Mouse (Mus musculus) megakaryocyte, embryonic 14.5 days (primary cell): ENCODE measurements at regions not wholly inside any gene's neighbourhood (a gene's known extent, or its start where the extent isn't known, plus 50 kb on each side); places are given as distances from the start of the nearest gene placed in this dataset.
"Not testable (repeated sequence)": the region's sequence is repeated elsewhere in the genome, so short reads cannot be mapped to it uniquely, and the experiment has no call there.

Source experiments
- H3K27me3 ChIP-seq: replicated peaks from 2 replicates; pipeline ENCODE3; 2012; ENCODE audit warnings: inconsistent platforms
- H3K36me3 ChIP-seq: replicated peaks from 2 replicates; pipeline ENCODE3; 2012; ENCODE audit warnings: low read length, inconsistent platforms, mixed read lengths
- H3K4me1 ChIP-seq: 2 replicates; pipeline ENCODE4 v1.6.1; 2012; ENCODE audit warnings: inconsistent platforms
- H3K4me3 ChIP-seq: replicated peaks from 2 replicates; pipeline ENCODE3; 2012; ENCODE audit warnings: moderate library complexity, mild to moderate bottlenecking, inconsistent platforms
- H3K9me3 ChIP-seq: 2 replicates; pipeline ENCODE4 v1.6.1; 2012; ENCODE audit warnings: inconsistent platforms
- FLI1 ChIP-seq: IDR thresholded peaks from 2 replicates; pipeline ENCODE4 v1.6.1; 2012; ENCODE audit warnings: low read length, inconsistent platforms, mixed read lengths
- GATA1 ChIP-seq: IDR thresholded peaks from 3 replicates; pipeline ENCODE4 v1.6.1; 2012; ENCODE audit warnings: mixed read lengths, low read length, inconsistent platforms, borderline replicate concordance

DNA sequence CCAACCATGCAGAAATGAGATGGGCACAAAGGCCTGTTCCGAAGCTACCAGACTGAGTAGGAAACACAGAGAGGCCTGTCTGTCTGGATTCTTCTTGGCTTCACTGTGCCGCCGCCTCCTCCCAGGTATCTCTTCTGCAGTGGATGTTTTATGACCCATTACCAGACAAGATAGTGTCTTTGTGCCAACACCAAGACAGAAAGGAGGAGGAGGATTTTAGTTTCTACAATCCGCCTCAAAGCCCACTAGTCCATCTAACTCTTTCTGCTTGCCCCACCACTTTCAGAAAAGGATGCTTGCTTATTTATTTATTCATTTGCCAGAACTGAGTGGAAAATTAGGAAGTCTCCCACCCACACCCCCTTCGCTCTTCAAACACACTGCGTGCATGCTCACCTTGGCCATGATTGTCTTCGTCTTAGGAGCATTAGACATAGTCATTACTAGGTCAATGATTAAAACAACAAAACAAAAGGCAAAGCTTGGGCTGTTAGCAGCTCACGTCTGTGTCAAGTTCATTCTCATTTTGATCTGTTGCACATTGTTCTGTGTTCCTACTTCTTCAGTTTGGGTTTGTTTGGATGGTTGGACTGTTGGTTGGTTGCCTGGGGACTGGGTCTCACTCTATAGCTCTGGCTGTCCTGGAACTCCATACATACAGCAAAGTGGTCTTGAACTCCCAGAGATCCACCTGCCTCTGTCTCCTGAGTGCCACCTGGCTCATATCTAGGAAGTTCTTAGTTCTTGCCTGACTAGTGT is 61.7 kb upstream of the Cpm start:
- peaks cover 32% of the 10 kb centered on the region for H3K27me3 ChIP-seq
- H3K4me3 ChIP-seq: no peak overlapping the region
- no peak for TF ChIP-seq FLI1
- no peak for TF ChIP-seq GATA1
- peaks cover 29% of the 10 kb centered on the region for H3K9me3 ChIP-seq
- no peaks in the 10 kb centered on the region for H3K36me3 ChIP-seq
- H3K4me1 ChIP-seq: peaks cover 9% of the 10 kb centered on the region

GRCm38 (mm10) chr10:117566648-117567378 is 62.5 kb upstream of the Cpm start:
- Histone ChIP-seq H3K9me3 (peaks cover 29% of the 10 kb centered on the region), H3K36me3 (no peaks in the 10 kb centered on the region), H3K4me1 (peaks cover 9% of the 10 kb centered on the region), H3K27me3 (peaks cover 24% of the 10 kb centered on the region), H3K4me3 (no peak overlapping the region)
- no peak for TF ChIP-seq GATA1
- TF ChIP-seq FLI1: no peak

DNA sequence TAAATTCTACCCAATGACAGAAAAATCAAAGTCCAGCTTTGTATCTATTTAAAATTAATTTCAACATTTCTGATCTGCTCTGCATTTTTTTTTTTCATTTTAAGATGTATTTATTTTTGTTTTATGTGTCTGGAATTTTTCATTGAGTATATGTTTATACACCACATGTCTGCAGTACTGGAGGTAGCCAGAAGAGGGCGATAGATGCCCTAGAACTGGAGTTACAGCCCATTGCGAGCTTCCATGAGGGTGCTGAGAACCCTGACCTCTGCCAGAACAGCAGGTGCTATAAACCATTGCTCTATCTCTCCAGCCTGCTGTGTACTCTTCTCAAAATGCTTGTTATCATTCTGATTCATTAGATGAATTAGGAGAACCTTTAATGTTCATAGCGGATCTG is 63.1 kb upstream of the Cpm start:
- Histone ChIP-seq H3K4me3 (no peak overlapping the region), H3K27me3 (peaks cover 19% of the 10 kb centered on the region), H3K36me3 (no peaks in the 10 kb centered on the region), H3K9me3 (peaks cover 29% of the 10 kb centered on the region), H3K4me1 (peaks cover 4% of the 10 kb centered on the region)
- TF ChIP-seq FLI1: no peak
- TF ChIP-seq GATA1: no peak

DNA sequence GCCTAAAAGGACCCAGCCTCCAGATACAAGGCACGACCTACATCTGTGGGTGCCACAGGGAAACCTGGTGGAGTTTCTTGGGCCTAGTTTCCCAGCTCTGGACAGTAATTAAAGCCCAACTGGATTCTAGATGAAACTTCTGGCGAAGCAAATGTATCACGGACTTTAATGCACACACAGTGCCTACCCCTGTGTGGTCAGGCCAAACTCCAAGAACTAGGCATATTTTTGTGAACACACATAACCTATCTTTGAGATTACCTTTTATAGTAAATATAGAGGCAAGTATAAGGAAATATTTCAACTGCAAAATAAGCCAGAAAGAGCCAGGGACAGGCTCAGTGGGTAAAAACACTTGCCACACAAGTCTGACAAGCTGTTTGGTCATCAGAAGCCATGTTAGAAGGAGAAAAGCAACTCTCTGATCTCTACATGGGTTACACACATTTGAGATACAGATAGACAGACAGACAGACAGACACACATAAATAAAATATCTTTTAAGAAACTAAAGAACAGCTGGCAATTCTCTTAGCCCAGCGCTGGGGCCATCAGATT is 63.7 kb upstream of the Cpm start:
- Histone ChIP-seq H3K9me3 (peaks cover 29% of the 10 kb centered on the region), H3K4me3 (no peak overlapping the region), H3K4me1 (no peaks in the 10 kb centered on the region), H3K27me3 (peaks cover 15% of the 10 kb centered on the region), H3K36me3 (no peaks in the 10 kb centered on the region)
- no peak for TF ChIP-seq FLI1
- no peak for TF ChIP-seq GATA1

- Histone ChIP-seq H3K36me3 (no peaks in the 10 kb centered on the region), H3K4me3 (no peak overlapping the region), H3K4me1 (no peaks in the 10 kb centered on the region), H3K27me3 (peaks cover 12% of the 10 kb centered on the region), H3K9me3 (peaks cover 29% of the 10 kb centered on the region)
- no peak for TF ChIP-seq GATA1
- TF ChIP-seq FLI1: no peak
Measured at GRCm38 (mm10) chr10:117565110-117565509, 64.2 kb upstream of the Cpm start.

DNA sequence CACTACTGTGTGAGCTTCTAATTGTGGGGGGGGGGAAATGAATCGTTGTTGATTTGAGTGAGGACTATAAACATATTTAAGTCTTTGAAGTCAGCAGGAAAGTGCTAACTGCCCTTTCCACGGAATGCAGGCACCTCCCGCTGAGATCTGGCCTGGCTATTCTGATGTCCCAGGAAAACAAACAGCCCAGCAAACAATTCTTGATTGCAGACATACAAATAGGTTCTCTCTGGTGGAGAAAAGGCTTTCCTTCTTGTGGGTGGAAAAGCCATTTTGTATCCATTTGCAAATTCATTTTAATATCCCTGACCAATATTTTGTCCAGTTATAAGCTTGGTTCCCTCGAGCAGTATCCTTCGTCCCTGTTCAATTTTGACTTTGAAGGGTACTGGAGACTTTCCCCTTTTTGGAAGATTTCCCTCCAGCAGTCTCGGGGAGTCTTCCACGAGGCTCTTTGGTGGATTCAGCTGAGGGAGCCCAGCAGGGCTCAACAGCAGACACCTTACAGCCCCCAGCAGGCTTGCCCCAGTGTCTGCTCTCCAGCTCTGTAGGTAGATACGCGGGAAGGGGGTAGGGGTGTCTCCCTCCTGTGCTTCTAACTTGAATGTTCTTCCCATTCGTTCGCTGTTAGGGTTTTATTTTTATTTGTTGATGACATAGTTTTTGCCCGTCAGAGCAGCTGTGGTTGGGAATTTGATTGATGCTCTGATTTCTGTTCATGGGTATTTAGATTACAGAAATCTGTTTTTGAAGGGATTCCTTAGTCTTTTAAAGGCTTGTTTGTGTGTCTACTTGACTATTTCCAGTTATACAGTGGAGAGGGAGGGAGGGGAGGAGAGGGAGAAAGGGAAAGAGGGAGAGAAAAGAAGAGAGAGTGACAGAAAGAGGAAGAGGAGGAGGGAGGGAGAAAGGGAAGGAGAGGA is 64.9 kb upstream of the Cpm start:
- Histone ChIP-seq H3K9me3 (peaks cover 26% of the 10 kb centered on the region), H3K4me3 (no peak overlapping the region), H3K36me3 (no peaks in the 10 kb centered on the region), H3K4me1 (no peaks in the 10 kb centered on the region), H3K27me3 (peaks cover 9% of the 10 kb centered on the region)
- no peak for TF ChIP-seq FLI1
- TF ChIP-seq GATA1: no peak

- peaks cover 20% of the 10 kb centered on the region for H3K9me3 ChIP-seq
- no peak overlapping the region for H3K4me3 ChIP-seq
- no peaks in the 10 kb centered on the region for H3K36me3 ChIP-seq
- H3K27me3 ChIP-seq: peaks cover 3% of the 10 kb centered on the region
- TF ChIP-seq GATA1: no peak
- no peak for TF ChIP-seq FLI1
- H3K4me1 ChIP-seq: no peaks in the 10 kb centered on the region
Measured at GRCm38 (mm10) chr10:117563429-117564117, 65.7 kb upstream of the Cpm start.

- H3K27me3 ChIP-seq, H3K36me3 ChIP-seq, H3K4me1 ChIP-seq, H3K4me3 ChIP-seq: not testable (repeated sequence)
- peaks cover 14% of the 10 kb centered on the region for H3K9me3 ChIP-seq
Measured at GRCm38 (mm10) chr10:117562850-117563248, 66.5 kb upstream of the Cpm start.

GRCm38 (mm10) chr10:117561909-117562849 is 67.1 kb upstream of the Cpm start:
- Histone ChIP-seq H3K9me3 (peaks cover 9% of the 10 kb centered on the region), H3K27me3 (no peaks in the 10 kb centered on the region), H3K36me3 (no peaks in the 10 kb centered on the region), H3K4me3 (no peak overlapping the region), H3K4me1 (no peaks in the 10 kb centered on the region)
- TF ChIP-seq FLI1: no peak
- no peak for TF ChIP-seq GATA1
